Mouse (Mus musculus) layer of hippocampus, adult 11-12 months (tissue): Measurements from ENCODE around the gene Pdgfd.

Experiments
- DNase-seq: peaks from one replicate; pipeline ENCODE4 v3.0.0; 2022; ENCODE audit warnings: low spot score

Gene Pdgfd

DNA sequence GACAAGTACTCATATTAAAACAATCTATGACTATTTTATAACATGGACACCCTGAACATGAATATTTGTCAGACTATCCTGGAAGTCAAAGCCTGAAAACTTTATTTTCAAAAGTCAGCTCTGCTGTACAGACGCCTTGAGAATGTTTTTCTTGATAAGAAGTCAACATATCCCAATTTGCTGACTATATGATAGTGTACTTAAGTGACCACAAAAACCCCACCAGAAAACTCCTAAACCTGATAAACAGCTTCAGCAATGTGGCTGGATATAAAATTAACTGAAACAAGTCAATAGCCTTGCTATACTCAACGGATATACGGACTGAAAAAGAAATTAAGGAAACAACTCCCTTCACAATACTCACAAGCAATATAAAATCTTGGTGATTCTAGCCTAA is 137.5 kb downstream of the Pdgfd start:
- no peak for DNase-seq

DNA sequence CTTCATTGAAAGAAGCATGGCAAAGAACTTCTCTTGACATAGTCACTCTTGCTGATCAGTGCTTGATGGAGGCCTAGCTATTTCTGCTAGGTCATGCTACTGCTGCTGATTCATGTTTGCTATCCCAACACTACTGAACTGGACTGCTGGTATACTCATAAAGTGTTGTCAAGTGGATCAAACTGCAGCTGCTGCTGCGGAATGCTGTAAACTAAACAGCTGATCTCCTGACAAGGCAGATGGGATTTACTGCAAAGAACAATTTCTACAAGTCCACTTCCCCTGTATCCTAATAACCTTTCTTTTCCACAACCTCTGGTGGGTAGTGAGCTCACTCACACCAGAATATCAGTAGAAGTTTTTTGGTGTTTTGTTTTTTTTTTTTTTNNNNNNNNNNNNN is 148.7 kb downstream of the Pdgfd start:
- DNase-seq: no peak

DNA sequence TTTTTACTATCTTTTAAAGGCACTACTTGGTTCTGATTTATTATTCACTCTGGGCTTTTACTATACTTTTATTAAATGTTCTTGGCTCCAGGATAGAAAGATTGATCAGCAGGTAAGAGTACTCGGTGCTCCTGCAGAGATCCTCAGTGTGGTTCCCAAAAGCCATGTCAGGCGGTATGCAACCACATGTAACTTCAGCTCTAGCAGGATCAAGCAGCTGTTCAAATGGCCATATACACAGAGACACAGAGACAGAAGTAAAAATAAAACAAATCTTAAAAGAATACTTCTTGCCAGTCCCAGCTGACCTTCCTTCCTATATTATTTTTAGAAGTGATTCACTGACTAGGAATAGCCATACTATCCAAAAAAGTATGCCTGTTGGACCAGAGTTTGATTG is 157.0 kb downstream of the Pdgfd start:
- DNase-seq: no peak

DNA sequence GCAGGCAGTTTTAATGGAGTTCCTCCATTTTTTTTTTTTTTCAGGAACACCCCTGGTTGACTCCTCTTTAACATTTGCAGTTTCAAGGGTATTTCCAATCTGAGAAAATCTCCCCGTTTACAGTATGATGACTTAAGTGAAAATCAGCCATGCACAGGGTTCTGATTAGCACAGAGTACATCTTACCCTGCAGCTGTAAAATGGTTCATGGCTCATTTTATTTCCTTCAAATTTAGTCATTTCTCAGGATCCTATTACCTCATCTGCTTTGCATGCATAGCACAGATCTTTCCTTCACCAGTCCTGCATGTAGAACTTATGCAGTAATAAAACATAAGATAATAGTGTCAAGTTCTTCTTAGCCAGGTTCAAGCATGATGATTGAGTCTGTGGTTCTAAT is 165.1 kb downstream of the Pdgfd start:
- DNase-seq: no peak

DNA sequence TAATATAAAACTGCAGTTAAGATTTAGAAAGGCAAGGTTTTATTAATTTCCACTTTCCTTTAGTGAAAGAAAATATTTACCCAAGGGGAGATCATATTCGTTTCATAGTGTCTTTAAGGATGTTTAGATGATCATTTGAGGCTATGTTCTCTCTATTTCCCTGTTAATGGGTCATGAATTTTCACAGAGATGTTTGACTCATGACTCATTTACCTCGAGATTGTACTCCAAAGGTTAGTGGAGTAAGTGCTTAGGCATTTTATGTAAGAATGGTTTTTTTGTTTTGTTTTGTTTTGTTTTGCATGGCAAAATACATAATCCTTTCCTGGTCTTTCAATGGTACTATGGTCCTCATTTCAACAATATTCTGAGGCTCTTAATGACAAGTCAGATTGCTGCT is 167.9 kb downstream of the Pdgfd start:
- DNase-seq: no peak

DNA sequence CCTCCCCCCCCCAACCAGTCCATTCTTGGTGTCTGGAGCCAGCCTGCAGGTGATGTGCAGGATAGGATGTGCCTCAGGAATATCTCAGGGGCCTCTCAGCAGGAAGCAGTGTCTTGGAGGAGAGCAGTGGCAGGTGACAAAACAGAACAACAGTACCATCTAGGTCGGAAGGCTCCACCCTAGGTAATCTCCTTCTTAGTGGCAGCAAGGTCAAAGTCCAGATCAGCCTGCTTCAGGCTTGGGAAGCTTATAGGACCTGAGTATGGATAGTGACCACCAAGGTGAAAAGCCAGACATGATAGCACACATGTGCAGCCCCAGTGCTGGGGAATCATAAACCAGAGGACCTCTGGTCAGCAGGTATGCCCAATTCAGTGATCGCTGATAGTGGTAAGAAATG is 169.5 kb downstream of the Pdgfd start:
- DNase-seq: no peak

DNA sequence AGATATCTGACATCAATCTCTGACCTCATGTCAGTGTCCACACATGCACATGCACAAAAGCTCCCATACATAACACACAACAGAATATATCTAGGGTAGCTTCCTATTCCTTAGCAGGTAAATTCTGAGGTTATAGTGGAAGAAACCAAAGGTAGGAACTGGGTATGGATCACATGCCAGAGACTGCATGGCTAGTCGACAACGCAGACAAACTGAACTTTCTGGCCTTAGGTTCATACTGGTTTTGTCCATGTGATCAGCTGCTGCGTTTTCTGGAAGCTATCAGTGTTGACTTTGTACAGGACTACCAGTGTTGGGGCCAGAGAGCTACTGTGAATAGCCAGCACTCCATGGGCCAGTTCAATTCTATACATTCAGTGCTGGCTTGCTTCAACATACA is 170.0 kb downstream of the Pdgfd start:
- no peak for DNase-seq

DNA sequence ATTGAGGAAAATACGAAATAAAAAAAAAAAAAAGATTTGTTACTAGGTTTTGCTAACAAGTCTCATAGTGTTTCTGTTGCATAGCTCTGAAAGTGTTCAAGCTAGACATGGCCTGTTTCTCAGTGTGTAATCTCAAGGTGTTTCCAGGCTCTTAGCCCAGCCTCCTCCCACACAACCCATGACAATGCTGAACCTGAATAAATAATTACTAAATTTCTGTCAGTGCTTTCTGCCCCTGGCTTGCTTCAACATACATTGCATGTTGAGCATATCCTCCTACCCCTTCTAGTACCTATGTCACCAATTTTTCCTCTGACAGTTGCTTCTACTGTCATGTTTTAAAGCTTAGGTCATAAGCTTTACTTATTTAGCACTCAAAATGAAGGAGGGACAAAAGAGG is 171.0 kb downstream of the Pdgfd start:
- no peak for DNase-seq

DNA sequence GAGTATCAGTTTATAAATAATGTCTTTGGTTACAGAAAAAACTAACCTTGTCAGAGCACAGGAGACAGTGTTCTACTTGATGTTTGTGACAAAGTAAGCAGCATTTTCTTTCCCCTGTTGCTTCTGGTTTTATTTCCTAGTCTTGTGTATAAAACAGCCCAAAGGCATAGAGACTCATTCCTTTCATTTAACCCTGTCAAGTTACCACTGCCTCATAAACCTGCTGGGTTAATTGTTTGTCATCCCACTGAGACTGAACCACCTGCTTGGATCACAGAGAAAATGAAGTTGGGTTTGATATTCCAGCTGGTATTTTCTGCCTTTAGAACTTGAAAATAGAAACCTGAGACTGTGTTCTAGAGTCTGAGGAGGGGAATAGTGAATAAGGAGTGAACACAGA is 172.4 kb downstream of the Pdgfd start:
- no peak for DNase-seq

DNA sequence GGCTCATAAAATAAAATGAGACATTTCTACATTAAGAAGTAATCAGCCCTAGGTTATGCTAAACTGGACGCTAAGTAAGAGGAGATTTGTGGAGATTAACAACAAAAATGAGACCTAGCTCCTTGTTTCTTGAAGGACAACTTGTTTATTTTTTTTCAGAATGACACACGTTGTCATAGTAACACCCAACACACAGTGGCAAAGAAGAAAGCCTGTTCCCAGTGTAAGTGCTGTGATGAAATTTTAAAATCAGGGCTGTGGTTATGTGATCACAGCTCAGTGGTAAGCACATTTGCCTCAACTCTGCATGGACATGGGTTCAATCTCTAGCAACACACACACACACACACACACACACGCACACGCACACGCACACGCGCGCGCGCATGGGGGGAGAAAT is 174.5 kb downstream of the Pdgfd start:
- no peak for DNase-seq

DNA sequence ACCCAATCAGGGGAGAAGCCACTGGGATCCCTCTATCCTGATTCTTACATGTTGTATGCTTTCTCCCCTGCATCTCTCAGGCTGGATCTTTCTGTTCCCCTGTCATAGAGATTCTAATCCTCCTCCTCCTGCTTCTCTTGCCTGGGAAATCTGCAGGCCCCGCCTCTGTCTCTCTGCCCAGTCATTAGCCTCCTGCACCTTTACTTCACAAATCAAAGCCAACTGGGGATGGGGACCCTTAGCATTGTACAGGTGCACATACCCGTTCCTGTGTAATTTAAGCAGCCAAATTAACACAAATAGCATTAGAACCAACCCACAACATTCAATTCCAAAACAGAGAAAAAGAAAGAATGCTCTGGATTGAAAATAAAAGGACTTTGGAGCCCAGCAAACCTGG is 176.1 kb downstream of the Pdgfd start:
- no peak for DNase-seq

DNA sequence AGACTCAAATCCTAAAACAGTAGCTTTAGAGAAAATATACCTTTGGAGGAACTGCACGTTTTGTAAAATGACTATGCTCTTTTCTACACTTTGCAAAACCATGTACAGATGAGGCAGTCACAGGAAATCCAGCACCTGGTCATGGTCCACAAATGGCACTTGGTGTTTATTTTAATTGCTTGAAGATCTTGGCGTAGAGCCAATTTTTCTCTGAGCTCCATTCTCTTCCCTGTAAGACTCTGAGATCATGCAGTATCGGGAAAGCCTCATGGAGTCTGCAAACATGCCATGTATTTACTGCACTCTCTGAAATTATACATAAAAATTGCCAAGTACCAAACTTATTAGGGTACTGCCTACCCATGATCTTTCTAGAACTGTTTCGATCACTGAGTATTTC is 176.5 kb downstream of the Pdgfd start:
- peak; percentile 3 for DNase-seq

DNA sequence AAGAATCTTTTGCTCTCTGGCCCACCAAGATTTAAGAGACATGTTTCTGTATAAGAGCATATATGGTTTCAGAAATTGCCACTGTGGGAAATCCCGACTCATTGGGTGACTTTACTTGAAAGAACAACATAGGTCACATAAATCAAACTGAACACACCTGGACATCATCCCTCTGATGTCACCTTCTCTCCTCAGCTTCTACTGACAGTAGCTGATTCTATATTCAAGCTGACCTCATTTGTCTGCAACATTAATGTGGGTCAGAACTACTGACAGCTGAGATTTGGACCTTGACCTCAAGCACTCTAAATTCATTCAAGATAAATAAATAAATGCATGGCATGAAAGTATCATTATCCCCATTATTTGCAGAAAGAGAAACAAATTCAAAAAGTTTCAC is 177.0 kb downstream of the Pdgfd start:
- DNase-seq: no peak

DNA sequence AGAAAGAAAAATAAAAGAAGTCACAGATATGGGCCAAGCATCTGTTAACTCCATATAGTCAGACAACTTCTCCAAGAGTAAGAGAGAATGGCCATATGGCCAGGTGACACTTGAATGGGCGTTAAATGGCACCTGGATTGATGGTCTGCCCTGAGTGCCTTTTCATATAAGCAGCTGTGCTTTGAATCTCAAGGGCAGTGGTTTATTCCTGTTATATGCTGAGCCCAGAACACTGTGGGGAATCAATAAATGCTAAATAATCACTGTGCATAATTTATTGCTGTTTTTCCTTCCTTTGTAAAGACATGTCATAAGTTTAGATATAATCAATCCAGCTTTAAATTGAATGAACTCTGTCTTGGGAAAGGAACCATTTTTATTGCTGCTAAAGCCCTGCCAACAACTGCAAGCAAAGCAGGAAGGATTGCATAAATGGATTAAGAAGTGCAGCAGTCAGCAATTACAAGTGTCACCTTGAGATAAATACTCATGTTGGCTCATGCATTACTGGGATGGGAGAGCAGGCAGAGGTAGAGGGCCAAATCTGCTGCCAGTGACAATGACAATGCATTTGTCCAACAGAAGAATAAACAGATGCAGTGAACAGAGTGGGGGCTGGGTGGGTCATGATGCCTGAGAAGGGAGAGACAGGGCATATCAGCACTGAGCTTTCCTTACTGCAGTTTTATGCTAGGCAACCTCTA is 185.0 kb downstream of the Pdgfd start:
- no peak for DNase-seq

DNA sequence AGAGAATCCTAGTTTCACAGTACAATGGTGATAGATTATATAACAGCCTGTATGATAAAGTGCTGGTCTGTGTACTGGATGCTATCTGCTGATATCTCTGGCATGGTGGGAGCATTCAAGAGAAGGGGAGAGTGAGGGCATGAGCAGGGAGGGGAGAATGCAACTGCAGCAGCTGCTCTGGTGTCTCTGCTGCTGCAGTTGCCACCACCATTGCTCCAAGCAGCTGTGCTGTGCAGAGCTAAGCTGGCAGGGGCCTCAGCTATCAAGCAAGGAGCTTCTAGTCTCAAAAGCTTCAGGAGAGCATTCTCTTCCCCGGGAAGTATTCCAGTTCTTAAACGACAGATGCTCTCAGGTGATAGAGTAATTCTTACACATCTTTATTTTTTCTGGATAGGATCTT is 192.4 kb downstream of the Pdgfd start:
- no peak for DNase-seq

DNA sequence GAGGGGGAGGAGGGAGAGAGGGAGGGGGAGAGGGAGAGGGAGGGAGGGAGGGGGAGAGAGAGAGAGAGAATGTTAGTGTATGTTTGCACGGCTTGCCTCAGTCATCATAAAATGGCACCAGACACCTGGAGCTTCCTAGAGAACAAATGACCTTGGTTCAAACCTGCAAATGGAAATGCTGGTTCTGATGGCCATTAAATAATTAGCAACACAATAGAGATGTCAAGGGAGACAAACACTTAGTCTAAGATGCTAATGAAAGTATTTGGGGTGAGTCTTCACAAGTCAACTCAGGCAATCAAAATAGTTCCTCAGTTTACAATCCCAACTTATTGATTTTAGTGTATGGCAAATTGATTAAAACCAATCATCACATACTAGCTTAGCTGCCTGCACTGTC is 198.2 kb downstream of the Pdgfd start:
- no peak for DNase-seq

DNA sequence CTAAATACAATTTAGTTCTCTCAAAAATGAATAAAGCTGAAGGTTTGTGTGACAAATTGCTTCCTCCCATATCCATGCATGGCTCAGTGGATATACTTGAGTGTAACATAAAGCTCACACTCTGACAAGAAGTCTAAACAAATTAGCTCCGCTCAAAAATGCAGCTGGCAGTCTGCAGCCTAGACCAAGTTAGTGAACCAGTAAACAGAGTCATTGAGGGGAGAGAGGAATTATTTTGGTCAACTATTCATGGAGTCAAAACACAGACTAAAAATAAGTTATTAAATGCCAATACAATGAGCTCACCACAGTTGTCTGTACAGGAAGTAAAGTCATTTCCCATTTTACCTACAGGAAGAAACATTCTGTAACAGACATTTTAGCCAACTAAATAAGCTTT is 233.4 kb downstream of the Pdgfd start:
- no peak for DNase-seq

DNA sequence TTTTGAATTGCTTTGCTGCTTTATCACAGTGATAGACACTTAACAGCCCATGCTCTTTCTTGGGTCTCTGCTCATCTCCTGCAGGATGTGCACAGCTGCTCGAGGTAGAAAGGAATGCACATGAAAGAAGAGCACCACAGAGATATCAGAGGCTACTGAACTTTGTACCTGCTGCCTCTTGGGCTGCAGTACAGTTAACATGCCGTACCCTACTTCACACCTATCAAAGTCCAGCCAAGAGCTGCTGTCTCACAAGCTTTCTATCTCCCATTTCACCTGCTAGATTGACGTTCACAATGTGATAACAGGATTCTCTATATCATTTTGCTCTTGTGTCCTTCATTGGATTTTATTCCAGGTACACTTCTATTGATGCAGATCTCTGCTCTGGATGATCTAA is 238.2 kb downstream of the Pdgfd start:
- no peak for DNase-seq

DNA sequence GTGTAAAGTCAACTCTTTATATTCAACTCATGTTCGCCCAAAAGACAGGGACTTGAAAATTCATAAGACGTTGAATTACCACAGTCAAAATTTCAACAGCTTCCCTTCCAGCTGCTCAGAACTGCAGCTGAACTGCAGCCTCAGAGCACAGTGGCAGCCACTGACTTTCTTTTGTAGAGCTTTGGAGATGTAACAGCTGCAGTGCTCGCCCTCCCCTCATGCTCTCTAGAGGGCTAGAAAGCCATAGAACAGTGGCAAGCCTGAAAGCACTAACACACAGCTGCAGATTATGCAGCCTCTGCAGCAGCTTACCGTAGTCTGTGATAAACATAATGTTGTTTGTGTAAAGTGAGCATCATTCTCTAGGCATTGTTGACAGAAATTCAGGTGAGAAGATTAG is 239.6 kb downstream of the Pdgfd start:
- DNase-seq: no peak

DNA sequence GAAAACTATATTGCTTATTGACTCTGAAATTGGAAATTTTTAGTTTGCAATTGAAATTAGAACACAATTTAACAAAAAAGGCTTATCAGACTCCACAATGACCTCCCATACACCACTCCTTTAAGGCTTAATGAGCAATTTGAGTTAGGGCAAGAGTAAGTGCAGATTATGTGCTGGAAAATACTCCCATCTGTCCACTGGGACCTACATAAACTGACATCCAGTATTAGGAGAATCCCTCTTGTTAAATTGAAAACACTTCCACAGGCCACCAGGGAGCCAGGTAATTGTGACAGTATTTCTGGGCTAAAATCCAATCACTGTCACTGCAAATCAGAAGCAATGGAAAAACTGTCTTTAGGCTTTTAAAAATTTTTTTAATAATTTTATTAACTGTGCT is 256.2 kb downstream of the Pdgfd start:
- DNase-seq: no peak
